Mouse (Mus musculus) kidney, postnatal 25 days (tissue): ENCODE measurements around the gene Cisd3.
"Not testable (repeated sequence)": the region's sequence is repeated elsewhere in the genome, so short reads cannot be mapped to it uniquely, and the experiment has no call there.

Source experiments
- DNase-seq, 2 experiments: peaks; one replicate each; pipeline ENCODE4 v3.0.0; 2021; ENCODE audit warnings: mixed read lengths in 2 of 2

Cisd3 gene

DNA sequence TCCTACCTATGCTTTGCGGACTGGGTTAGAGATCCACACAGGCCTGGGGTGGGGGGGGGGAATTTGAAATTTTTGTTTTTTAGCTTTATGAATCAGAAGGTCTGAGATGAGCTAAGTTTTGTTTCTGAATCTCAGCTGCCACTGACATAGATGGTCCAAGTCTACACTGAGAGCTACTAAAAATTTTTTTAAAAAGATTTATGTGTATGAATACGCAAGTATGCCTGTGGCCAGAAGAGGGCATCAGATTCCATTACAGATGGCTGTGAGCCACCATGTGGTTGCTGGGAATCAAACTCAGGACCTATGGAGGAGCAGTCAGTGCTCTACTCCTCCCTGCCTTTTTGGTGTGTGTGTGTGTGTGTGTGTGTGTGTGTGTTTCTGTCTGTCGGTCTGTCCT lies 28.7 kb downstream of the Cisd3 start:
- DNase-seq = no peak

DNA sequence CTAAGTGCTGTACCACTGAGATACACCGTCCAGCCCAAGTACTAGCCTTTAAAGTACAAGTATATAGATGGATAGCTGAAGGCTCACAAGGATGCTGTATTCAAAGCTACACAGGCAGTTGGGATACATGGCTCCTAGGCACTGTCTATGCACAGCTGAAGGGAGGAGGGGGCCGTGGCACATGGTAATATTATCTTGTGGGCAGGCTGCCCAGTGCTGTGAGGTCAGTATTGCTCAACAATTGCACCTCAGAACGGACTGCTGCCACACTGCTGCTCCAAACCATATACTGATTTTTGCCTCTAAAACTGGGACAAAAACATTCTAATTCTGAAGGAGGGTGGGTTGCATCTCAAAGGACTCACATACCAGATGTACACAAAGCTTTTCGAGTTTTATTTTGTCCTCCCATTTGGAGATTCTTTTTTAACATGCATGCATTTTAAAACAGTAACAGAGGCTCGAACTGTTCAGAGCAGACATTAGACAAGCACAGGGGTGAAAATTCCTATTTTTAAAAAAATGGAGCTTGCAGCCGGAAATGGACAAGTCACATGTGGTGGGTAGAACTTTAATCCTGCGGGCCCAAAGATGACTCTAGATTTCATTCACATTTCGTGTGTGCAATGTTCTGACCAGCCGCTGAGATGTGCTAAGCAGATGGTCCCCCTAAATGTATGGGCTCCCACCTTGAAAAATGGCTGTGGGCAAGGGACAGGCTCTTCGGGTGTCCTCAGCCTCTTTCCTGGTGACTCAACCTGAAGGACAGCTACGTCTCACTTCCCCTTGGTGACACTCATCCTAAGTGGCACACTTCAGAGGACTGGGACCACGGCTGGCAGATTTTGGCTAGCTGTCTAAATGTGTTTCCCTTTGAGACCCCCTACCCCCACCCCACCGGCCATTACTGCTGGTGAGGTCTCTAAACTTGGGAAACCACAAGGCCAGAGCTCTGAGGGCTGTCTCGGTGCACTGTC lies 29.4 kb downstream of the Cisd3 start:
- no peak for DNase-seq

GRCm38 (mm10) chr11:97716021-97716420 lies 30.4 kb downstream of the Cisd3 start:
- no peak for DNase-seq

- no peak for DNase-seq
These were observed 32.0 kb downstream of the Cisd3 start for GRCm38 (mm10) chr11:97717369-97718280.

DNA sequence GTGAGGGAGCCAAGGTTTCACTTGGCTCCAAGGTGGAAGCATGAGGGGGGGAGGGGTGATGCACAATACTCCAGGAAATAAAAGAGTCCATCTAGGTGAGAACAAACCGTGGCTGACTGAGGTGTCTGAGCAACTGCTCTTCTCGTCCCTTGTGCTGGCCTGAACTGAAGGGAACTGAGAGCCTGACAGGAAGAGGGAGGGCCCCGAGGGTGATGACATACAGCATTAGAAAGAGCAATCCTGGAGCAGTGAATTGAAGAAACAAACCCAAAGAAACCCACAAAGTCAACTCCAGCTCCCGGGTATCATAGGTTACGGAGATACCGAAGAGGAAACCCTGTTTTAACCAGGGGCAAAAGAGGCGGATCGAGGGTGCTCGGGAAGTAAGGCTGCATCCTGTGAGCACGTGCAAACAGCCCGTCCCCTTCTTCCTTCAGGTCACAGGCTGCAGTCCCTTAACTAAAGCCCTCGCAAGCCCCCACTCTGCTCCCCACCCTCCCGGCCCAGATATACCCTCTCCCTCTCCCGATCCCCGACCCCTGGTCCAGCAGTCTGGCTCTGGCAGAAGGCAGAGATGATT lies 32.7 kb downstream of the Cisd3 start:
- DNase-seq = no peak

- DNase-seq = no peak
These were observed 33.4 kb downstream of the Cisd3 start for GRCm38 (mm10) chr11:97719041-97719440.

GRCm38 (mm10) chr11:97721338-97721737 lies 35.7 kb downstream of the Cisd3 start:
- DNase-seq = no peak

GRCm38 (mm10) chr11:97723709-97724108 lies 38.1 kb downstream of the Cisd3 start:
- no peak for DNase-seq

- DNase-seq = no peak
These were observed 42.7 kb downstream of the Cisd3 start for GRCm38 (mm10) chr11:97728311-97728710.

GRCm38 (mm10) chr11:97728730-97729129 lies 43.1 kb downstream of the Cisd3 start:
- DNase-seq = no peak

DNA sequence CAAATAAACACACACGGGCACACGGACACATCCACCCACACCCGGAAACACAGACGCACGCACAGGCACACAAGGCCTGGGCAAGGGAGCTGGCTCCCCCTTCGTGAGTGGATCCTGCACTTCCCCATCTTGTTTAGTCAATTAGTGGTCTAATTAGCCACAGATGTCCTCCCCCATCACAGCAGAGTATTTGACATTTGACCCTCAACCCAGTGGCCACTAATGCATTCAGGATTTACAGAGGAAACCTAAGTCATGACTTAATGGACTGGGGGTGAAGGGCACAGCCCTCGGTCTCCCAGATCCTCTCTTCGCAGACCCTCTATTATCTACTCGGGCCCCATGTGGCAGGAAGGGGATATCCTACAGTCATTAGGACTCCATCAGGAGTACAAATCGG lies 48.1 kb downstream of the Cisd3 start:
- DNase-seq = no peak

DNA sequence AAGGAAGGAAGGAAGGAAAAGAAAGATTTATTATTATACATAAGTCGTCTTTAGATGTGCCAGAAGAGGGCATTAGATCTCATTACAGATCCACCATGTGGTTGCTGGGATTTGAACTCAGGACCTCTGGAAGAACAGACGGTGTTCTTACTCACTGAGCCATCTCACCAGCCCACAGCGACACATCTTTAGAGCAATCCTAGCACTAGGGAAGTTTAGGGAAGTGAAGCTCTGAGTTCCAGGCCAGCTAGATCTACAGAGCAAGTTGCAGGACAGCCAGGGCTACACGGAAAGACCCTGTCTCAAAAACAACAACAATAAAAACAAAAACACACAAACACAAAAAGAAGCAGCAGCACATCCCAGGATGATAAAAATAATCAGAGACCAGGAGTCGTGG lies 49.2 kb downstream of the Cisd3 start:
- DNase-seq = not testable (repeated sequence)

- DNase-seq = no peak
These were observed 51.0 kb downstream of the Cisd3 start for GRCm38 (mm10) chr11:97736645-97737044.

- DNase-seq = no peak
These were observed 52.0 kb downstream of the Cisd3 start for GRCm38 (mm10) chr11:97737600-97737999.
